Mouse (Mus musculus) forebrain, embryonic 14.5 days (tissue): ENCODE data around the gene Lax1. TPM values are rescaled to one million over a fixed set of nuclear protein-coding genes. Genes with fewer than 3 reads are reported as not detected.

Source experiments
- ATAC-seq: fragments of 200-750 bp; cut with Nextera tagmentation; 2 replicates; pipeline ENCODE4 v1.8.0; 2017; ENCODE audit warnings: mild to moderate bottlenecking, moderate library complexity
- DNase-seq: peaks from one replicate; pipeline ENCODE4 v3.0.0-alpha.2; 2015; ENCODE audit warnings: low spot score
- H3K27ac ChIP-seq: fragments of 300-500 bp; sonication (generic); 2 replicates; pipeline ENCODE4 v1.5.1; 2014; ENCODE audit warnings: low read depth, mild to moderate bottlenecking, control low read depth, low read length, moderate library complexity
- H3K27me3 ChIP-seq: fragments of 300-500 bp; sonication (generic); replicated peaks from 2 replicates; pipeline ENCODE4 v1.6.1; 2014; ENCODE audit warnings: low read length, control low read depth, mixed read lengths; ENCODE audit not compliant: control insufficient read depth, insufficient read depth
- H3K36me3 ChIP-seq: fragments of 300-500 bp; sonication (generic); 2 replicates; pipeline ENCODE4 v1.6.1; 2014; ENCODE audit warnings: low read length, control low read depth; ENCODE audit not compliant: control insufficient read depth, insufficient read depth
- H3K4me1 ChIP-seq: fragments of 300-500 bp; sonication (generic); 2 replicates; pipeline ENCODE4 v1.6.1; 2014; ENCODE audit warnings: antibody characterized with exemption, low read length, control low read depth; ENCODE audit not compliant: control insufficient read depth, insufficient read depth
- H3K4me2 ChIP-seq: fragments of 300-500 bp; sonication (generic); 2 replicates; pipeline ENCODE4 v1.6.1; 2014; ENCODE audit warnings: mild to moderate bottlenecking, control low read depth, low read length
- H3K4me3 ChIP-seq: fragments of 300-500 bp; sonication (generic); 2 replicates; pipeline ENCODE4 v1.5.1; 2014; ENCODE audit warnings: low read depth, low read length, control low read depth
- H3K9ac ChIP-seq: fragments of 300-500 bp; sonication (generic); 2 replicates; pipeline ENCODE4 v1.6.1; 2014; ENCODE audit warnings: mild to moderate bottlenecking, low read length, control low read depth, moderate library complexity
- H3K9me3 ChIP-seq: fragments of 300-500 bp; sonication (generic); replicated peaks from 2 replicates; pipeline ENCODE4 v1.6.1; 2016; ENCODE audit warnings: low read length, control low read depth, mixed read lengths; ENCODE audit not compliant: control insufficient read depth
- WGBS: fragments of 180-500 bp; shearing (Covaris S2); extraction: QIAGEN DNeasy Blood & Tissue Kit; methylation state at CpG from one replicate; pipeline ENCODE4 v1.1.7; 2014; 5-methylcytosine and 5-hydroxymethylcytosine counted together
- polyA plus RNA-seq: library from polyadenylated mRNA; unstranded; fragments of >200 nt; fragmentation: Nextera tagmentation; extraction: Ambion mirVana; gene quantifications from 2 replicates; pipeline ENCODE4 v1.2.1, GENCODE M21; 2014

Lax1 gene
- polyA plus RNA-seq, 1 experiment from 2014 or later = not detected

DNA sequence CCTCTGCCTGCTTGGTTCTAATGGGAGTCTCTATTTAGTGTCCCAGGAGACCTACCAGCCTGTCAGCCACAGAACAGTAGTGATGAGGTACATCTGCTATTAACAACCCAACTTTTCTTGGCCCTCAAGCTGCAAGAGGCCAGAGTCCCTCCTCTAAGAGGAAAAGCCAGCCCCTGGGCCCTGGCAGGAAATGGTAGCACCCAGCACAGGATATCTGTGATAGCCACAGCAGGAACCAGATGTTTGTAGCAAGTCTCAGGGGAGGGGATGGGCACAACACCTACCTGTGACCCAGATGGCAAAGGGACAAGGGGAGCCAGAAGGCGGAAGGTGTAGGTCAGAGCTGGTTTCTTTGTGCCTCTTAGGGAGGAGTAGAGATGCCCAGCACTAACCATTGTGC lies 5.0 kb upstream of the Lax1 start:
- H3K4me3 ChIP-seq = no peak overlapping the region
- ATAC-seq (no peak), DNase-seq (no peak)
- H3K27ac ChIP-seq = no peak overlapping the region
- H3K4me2 ChIP-seq = no peak overlapping the region
- H3K9ac ChIP-seq = no peak overlapping the region
- no peaks in the 10 kb centered on the region for H3K9me3 ChIP-seq
- 100% methylated on average over 1 of the region's 1 CpGs for WGBS
- no peaks in the 10 kb centered on the region for H3K4me1 ChIP-seq
- no peaks in the 10 kb centered on the region for H3K36me3 ChIP-seq
- no peaks in the 10 kb centered on the region for H3K27me3 ChIP-seq

DNA sequence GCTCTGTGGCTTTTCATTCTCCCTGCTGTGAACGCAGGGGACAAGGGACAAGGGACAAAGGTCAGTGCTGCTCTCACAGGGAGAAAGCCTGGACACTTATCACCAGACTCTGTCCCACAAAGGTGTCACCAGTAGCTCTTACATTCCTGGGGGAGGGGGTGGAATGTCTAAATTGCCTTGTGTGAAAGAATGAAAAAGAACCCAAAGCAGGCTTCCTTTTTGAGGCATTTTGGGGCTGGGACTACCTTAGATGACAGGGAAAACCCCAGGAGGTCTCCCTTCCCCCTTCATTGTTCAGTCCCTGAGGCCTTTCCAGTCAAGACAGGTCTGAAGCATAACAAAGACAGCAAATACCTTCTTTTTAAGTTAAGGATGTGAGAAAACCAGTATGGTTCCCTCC lies 4.4 kb upstream of the Lax1 start:
- no peak overlapping the region for H3K27ac ChIP-seq
- ATAC-seq (no peak), DNase-seq (no peak)
- WGBS = 7% methylated on average over 1 of the region's 1 CpGs
- no peaks in the 10 kb centered on the region for H3K4me1 ChIP-seq
- H3K36me3 ChIP-seq = no peaks in the 10 kb centered on the region
- H3K27me3 ChIP-seq = no peaks in the 10 kb centered on the region
- no peak overlapping the region for H3K4me2 ChIP-seq
- no peak overlapping the region for H3K4me3 ChIP-seq
- no peaks in the 10 kb centered on the region for H3K9me3 ChIP-seq
- H3K9ac ChIP-seq = no peak overlapping the region

DNA sequence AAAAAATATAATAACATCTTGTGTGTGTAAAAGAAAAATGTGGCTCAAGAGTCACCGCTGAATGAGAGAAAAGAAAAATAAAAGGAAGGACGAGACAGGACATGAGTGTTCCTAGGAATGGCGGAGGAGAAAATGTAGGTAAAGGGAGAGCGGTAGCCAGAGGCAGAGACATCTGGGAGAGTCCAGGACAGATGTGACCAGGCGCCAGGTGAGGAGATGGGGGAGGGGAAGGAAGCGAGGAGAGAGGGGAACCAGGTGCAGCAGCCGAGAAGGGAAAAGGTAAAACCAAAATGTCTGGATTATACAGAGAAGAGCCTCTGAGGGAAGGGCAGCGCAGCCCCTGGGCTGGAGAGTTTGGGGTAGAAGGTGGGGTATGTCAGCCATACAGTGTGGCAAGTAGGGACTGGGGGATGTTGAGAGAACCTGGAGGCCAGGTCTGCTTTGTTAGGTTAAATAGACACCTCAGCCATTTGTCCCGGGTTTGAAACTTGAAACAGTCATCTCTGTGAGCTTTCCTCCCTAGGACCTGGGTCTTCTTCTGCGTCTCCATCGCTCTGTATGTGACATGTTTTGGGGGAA lies 3.7 kb upstream of the Lax1 start:
- H3K9ac ChIP-seq = no peak overlapping the region
- no peak overlapping the region for H3K4me3 ChIP-seq
- H3K27ac ChIP-seq = no peak overlapping the region
- no peaks in the 10 kb centered on the region for H3K36me3 ChIP-seq
- no peaks in the 10 kb centered on the region for H3K4me1 ChIP-seq
- H3K27me3 ChIP-seq = no peaks in the 10 kb centered on the region
- no peak overlapping the region for H3K4me2 ChIP-seq
- WGBS = 64% methylated on average over 11 of the region's 11 CpGs
- ATAC-seq (no peak), DNase-seq (no peak)
- H3K9me3 ChIP-seq = no peaks in the 10 kb centered on the region

DNA sequence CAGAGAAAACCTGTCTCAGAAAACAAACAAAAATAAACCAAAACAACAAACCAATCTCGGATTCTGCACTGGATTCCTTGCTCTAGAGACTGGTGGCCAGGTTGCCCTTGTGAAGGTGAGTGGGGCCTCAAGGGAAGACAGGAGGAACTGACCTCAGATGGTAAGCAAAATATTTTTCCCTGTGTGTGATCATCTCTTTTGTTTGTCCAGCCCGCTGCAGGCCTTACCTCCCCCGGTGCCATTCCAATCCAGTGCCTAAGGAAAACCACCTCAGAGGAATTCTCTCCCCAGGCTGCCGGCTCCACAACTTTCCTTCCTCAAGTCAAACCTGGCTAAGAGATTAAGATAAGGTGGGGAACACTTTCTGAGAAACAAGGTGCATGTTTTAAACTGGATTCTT lies 2.3 kb upstream of the Lax1 start:
- H3K4me3 ChIP-seq = no peak overlapping the region
- H3K9me3 ChIP-seq = no peaks in the 10 kb centered on the region
- H3K36me3 ChIP-seq = no peaks in the 10 kb centered on the region
- DNase-seq (no peak), ATAC-seq (no peak)
- no peaks in the 10 kb centered on the region for H3K4me1 ChIP-seq
- H3K4me2 ChIP-seq = no peak overlapping the region
- no peak overlapping the region for H3K9ac ChIP-seq
- 41% methylated on average over 4 of the region's 4 CpGs for WGBS
- H3K27me3 ChIP-seq = no peaks in the 10 kb centered on the region
- no peak overlapping the region for H3K27ac ChIP-seq

DNA sequence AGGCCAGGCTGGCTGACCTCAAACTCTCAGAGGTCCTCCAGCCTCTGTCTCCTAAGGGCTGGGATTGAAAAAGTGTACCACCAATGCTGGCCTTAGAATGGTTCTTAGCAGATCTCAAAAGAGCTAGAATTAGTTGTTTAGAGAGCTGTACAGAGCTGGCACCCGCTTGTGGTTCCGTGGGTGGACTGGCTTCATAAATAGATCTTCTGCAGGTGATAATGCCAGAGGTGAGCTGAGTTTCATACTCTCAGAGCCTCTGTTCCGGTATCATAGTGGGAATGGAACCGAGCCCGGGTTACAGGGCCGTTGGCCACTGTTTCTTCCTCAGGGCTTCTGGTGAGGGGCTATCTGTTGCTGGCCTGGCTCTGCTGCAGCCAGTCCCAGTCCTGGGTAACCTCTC lies 1.1 kb upstream of the Lax1 start:
- DNase-seq (no peak), ATAC-seq (no peak)
- H3K4me1 ChIP-seq = no peaks in the 10 kb centered on the region
- H3K27me3 ChIP-seq = no peaks in the 10 kb centered on the region
- H3K4me2 ChIP-seq = no peak overlapping the region
- H3K9me3 ChIP-seq = no peaks in the 10 kb centered on the region
- no peak overlapping the region for H3K27ac ChIP-seq
- no peaks in the 10 kb centered on the region for H3K36me3 ChIP-seq
- WGBS = 95% methylated on average over 6 of the region's 6 CpGs
- H3K4me3 ChIP-seq = no peak overlapping the region
- H3K9ac ChIP-seq = no peak overlapping the region

DNA sequence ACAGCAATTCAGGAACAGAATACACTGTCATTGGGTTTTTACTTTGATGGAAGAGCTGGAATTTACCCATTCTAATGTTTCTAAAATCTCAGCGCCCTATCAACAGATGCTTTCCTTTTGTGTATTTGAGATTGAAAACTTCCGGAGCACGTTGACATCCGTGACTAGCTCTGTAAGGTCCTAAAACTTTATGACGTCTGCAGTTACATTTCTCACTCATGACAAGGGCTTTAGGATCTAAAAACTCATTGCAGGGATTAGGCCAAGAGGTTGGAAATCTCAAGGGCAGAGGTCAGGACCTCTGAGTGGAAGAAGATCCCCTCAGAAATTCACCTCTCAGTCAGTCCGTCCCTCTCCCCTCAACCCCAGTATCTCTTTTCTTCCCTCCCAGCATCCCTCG lies 1.6 kb downstream of the Lax1 start:
- H3K4me3 ChIP-seq = no peak overlapping the region
- H3K9ac ChIP-seq = no peak overlapping the region
- no peaks in the 10 kb centered on the region for H3K36me3 ChIP-seq
- no peaks in the 10 kb centered on the region for H3K9me3 ChIP-seq
- H3K27me3 ChIP-seq = no peaks in the 10 kb centered on the region
- ATAC-seq = no peak
- WGBS = 78% methylated on average over 7 of the region's 7 CpGs
- DNase-seq = no peak
- H3K4me1 ChIP-seq = no peaks in the 10 kb centered on the region
- no peak overlapping the region for H3K4me2 ChIP-seq
- no peak overlapping the region for H3K27ac ChIP-seq

DNA sequence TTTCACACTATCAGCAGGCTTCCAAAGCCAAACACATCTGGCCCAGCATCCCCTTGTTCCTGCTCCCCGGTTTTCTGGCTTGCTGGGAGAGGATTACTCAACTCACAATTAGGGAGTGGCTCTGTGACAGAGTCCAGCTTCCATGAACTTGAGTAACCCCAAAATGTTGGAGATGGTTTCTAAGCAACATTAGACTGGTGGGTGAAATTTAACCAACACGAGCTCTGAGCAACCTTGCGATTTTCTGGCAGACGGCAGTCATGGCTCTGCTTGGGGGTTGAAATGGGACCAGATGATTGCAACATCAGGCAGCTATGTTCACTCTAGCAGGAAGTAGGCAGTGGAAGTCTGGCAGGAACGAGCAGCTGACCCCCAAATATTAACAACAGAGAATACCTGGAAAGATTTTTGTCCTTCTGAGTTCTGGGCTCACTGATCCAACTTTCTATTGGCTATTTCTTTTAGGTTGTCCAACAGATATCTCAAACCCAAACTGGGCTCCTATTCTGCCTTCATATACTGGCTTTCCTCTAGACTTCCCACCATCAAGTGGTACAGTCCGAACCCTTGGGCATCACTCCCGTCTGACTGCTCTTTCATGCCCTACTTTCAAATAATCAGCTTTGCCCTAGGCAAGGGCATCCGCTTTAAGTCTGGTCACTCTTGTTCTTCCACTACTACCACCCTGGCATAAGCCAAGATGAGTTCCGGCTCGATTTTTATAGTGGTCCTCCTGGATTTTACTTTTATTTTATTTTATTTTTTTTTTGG lies 4.0 kb downstream of the Lax1 start:
- ATAC-seq = no peak

DNA sequence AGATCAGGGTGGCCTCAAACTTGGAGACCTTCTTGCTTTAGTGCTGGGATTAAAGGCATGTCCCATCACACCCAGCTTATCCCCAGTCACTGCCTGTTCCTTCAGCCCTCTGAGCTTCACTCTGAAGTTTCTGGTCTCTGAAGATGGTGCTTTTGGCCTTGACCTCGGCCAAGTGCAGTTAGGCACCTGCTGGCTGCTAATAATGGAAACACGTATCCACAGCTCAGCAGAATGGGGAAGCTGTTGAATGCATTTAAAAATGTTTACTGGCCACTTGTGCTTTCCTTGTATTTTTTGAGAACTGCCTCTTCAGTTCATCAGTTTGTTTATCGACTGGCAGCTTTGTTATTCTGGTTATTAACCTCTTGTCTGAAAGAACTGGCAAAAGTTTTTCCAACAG lies 18.1 kb downstream of the Lax1 start:
- H3K4me3 ChIP-seq = no peak overlapping the region
- H3K4me2 ChIP-seq = no peak overlapping the region
- 67% methylated on average over 3 of the region's 3 CpGs for WGBS
- no peak overlapping the region for H3K27ac ChIP-seq
- no peaks in the 10 kb centered on the region for H3K9me3 ChIP-seq
- no peaks in the 10 kb centered on the region for H3K36me3 ChIP-seq
- no peaks in the 10 kb centered on the region for H3K4me1 ChIP-seq
- DNase-seq (no peak), ATAC-seq (no peak)
- no peaks in the 10 kb centered on the region for H3K27me3 ChIP-seq
- no peak overlapping the region for H3K9ac ChIP-seq

More for the DNA sequence above, 4.0 kb downstream of the Lax1 start:
- Histone ChIP-seq H3K9ac (no peak overlapping the region), H3K4me2 (no peak overlapping the region), H3K9me3 (no peaks in the 10 kb centered on the region), H3K27ac (no peak overlapping the region), H3K4me3 (no peak overlapping the region), H3K27me3 (no peaks in the 10 kb centered on the region), H3K4me1 (no peaks in the 10 kb centered on the region), H3K36me3 (no peaks in the 10 kb centered on the region)
- 81% methylated on average over 10 of the region's 10 CpGs for WGBS
- DNase-seq = no peak

DNA sequence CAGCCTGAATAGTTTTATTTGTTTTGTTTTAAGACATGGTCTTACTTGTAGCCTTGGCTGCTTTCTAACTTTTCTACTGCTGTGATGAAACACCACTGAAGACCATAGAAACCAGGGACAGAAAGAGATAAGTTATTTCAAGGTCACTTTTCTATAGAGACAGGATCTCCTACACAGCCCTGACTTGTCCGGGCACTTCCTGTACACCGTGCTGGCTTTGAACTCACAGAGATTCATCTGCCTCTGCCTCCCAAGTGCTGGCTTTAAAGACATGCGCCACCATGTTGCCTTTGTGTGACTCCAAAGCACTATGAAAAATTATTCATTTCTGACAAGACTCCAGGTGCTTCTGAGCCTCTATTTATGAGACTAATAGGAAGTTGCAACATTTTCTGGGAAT lies 18.6 kb downstream of the Lax1 start:
- no peak overlapping the region for H3K4me2 ChIP-seq
- no peaks in the 10 kb centered on the region for H3K36me3 ChIP-seq
- WGBS = 98% methylated on average over 3 of the region's 3 CpGs
- ATAC-seq (no peak), DNase-seq (no peak)
- no peaks in the 10 kb centered on the region for H3K9me3 ChIP-seq
- no peaks in the 10 kb centered on the region for H3K27me3 ChIP-seq
- H3K27ac ChIP-seq = no peak overlapping the region
- no peak overlapping the region for H3K9ac ChIP-seq
- no peak overlapping the region for H3K4me3 ChIP-seq
- no peaks in the 10 kb centered on the region for H3K4me1 ChIP-seq
